Mouse (Mus musculus): ENCODE data around the gene Bag6. TPM values are rescaled to one million over a fixed set of nuclear protein-coding genes. Genes with fewer than 3 reads are reported as not detected.

Gene Bag6
- polyA plus RNA-seq, 1 experiment = 184 TPM

DNA sequence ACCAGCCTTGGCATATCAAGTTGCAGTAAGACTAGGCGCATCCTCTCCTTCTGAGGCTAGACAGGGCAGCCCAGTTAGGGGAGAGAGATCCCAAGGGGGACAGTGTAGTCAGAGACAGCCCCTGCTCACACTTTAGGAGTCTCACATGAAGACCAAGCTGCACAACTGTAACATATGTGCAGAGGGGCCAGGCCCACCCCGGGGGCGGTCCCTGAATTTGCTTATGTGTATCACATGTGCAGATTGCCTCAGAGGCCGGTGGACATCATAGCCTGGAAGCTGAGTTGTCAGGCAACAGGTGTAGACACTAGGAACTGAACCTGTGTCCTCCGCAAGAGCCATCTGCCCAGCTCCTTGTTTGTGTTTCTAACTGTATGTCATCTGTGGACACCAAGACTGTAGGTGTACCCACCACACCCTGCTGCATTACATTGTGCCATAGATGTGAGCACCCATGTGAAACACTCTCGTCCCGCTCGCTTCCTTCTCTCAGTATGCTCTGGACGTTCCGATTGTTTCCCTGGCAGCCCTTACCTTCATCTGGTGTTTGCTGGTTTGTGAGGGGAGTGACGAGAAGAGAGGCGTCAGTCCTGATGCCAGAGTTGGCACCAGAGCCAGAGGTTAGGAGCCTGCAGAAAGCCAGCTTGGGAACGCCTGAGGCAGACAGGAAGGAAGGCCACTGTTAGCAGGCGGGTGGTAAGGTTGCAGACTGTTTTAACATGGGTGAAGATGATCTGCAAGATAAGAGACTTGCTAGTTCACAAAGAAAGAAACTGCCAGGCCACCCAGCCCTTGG lies 42.4 kb upstream of the Bag6 start:
- TF ChIP-seq POLR2A (IDR thresholded peaks at IDR 0.05; ENCODE audit: low read depth, low read length) (no peak), CTCF (IDR thresholded peaks at IDR 0.05; ENCODE audit: extremely low read depth, insufficient read length, insufficient replicate concordance, low read depth, low read length) (no peak)
- 92% methylated on average over 14 of the region's 14 CpGs for WGBS

DNA sequence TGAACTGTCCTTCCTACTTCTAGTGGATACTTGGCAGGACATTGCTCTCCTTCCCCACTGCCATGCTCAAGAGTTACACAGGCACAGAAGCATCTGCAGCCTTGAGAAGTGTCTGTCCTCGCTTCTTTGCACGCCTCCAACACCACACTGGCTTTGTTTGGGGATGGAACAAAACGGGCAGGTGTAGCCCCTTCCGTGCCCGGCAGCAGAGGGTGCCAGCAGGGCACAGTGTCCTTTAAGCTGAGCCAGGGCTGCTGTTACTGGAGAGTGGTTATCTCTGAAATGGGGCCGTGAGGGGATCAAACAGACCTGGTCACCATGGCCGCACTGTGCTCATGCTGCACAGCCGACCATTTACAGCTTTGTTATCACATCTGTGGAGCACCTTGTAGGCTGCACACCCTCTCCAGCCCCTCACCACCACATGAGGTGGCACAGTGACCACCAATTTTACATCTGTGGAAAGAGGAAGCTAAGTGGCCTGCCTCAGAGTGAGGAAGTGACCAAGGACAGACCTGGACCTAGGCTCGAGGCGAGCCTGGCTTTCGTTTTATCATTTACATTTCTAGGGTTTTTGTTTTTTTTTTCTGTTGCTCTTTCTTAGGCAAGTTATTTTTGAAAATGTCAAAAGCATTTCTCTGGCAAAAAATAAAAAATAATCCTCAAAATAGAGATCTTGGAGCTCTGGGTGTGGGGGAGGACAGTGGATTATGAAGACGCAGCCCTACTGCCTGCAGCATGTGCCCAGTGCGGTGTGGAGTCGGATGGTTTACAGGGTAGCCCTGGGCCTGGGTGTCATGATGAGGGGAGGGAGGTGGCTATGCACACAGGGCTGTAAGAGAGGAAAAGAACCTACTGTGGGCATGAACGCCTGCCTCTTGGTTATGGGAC lies 40.3 kb upstream of the Bag6 start:
- H3K27ac ChIP-seq (ENCODE audit: insufficient read depth, low read depth, low read length) = no peak overlapping the region
- peaks cover 3% of the 10 kb centered on the region for H3K4me1 ChIP-seq (ENCODE audit: control insufficient read depth, insufficient read depth, insufficient read length, low read length)
- peaks cover 63% of the 10 kb centered on the region for H3K36me3 ChIP-seq (ENCODE audit: control insufficient read depth, insufficient read depth, low read length)
- no peaks in the 10 kb centered on the region for H3K27me3 ChIP-seq (ENCODE audit: control insufficient read depth, insufficient read depth, low read length)
- no peak overlapping the region for H3K4me3 ChIP-seq (ENCODE audit: low read depth, low read length)
- TF ChIP-seq CTCF (IDR thresholded peaks at IDR 0.05; ENCODE audit: extremely low read depth, insufficient read length, insufficient replicate concordance, low read depth, low read length) (no peak), POLR2A (IDR thresholded peaks at IDR 0.05; ENCODE audit: low read depth, low read length) (no peak)
- WGBS = 83% methylated on average over 15 of the region's 15 CpGs

More for the DNA sequence above, 42.4 kb upstream of the Bag6 start:
- Histone ChIP-seq H3K27me3 (ENCODE audit: control insufficient read depth, insufficient read depth, low read length) (no peaks in the 10 kb centered on the region), H3K4me1 (ENCODE audit: control insufficient read depth, insufficient read depth, insufficient read length, low read length) (no peaks in the 10 kb centered on the region), H3K4me3 (ENCODE audit: low read depth, low read length) (no peak overlapping the region), H3K27ac (ENCODE audit: insufficient read depth, low read depth, low read length) (no peak overlapping the region), H3K36me3 (ENCODE audit: control insufficient read depth, insufficient read depth, low read length) (peaks cover 50% of the 10 kb centered on the region)

DNA sequence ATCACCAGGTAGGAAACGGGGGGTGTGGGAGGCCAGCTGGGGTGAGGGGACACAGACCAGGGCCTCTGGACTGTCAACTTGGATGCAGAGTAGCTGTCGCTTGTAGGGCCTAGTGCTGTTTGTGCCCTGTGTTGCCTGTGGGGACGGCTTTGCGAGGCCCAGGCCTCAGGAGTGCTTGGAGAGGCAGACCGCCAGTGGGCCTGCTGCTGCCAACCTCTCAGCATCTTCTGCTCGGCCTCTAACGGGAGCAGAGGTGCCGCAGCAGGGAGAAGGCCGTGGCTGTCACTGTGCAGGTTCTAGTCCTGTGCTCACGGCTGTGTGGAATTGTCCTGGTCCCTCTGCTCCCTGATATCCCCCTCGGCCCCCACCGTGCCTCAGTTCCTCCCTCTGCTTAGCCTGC lies 38.4 kb upstream of the Bag6 start:
- Histone ChIP-seq H3K4me1 (ENCODE audit: control insufficient read depth, insufficient read depth, insufficient read length, low read length) (peaks cover 14% of the 10 kb centered on the region), H3K27ac (ENCODE audit: insufficient read depth, low read depth, low read length) (no peak overlapping the region), H3K27me3 (ENCODE audit: control insufficient read depth, insufficient read depth, low read length) (no peaks in the 10 kb centered on the region), H3K36me3 (ENCODE audit: control insufficient read depth, insufficient read depth, low read length) (peaks cover 70% of the 10 kb centered on the region), H3K4me3 (ENCODE audit: low read depth, low read length) (no peak overlapping the region)
- TF ChIP-seq CTCF (IDR thresholded peaks at IDR 0.05; ENCODE audit: extremely low read depth, insufficient read length, insufficient replicate concordance, low read depth, low read length) (no peak), POLR2A (IDR thresholded peaks at IDR 0.05; ENCODE audit: low read depth, low read length) (no peak)
- 92% methylated on average over 12 of the region's 12 CpGs for WGBS

DNA sequence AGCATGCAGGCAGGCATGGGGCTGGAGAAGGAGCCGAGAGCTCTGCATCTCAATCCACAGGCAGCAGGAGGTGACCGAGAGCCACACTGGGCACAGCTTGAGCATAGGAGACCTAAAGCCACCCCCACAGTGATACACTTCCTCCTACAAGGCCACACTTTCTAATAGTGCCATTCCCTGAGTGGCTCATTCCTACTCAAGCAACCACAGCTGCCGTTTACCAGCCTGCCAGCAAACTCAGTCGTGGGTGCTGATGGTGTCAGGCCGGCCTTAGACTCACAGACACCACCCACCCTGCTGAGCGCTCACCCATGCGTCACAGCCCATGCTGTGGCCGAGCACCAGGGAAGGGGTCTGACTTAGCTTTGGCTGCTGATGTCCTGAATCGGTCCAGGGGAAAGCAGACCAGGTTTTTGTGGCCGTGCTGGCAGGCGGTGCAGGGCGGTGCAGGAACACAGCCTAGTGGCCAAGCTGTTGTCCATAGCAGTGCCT lies 37.8 kb upstream of the Bag6 start:
- Histone ChIP-seq H3K27ac (ENCODE audit: insufficient read depth, low read depth, low read length) (no peak overlapping the region), H3K4me3 (ENCODE audit: low read depth, low read length) (no peak overlapping the region), H3K4me1 (ENCODE audit: control insufficient read depth, insufficient read depth, insufficient read length, low read length) (peaks cover 14% of the 10 kb centered on the region), H3K36me3 (ENCODE audit: control insufficient read depth, insufficient read depth, low read length) (peaks cover 73% of the 10 kb centered on the region), H3K27me3 (ENCODE audit: control insufficient read depth, insufficient read depth, low read length) (no peaks in the 10 kb centered on the region)
- 92% methylated on average over 12 of the region's 12 CpGs for WGBS
- TF ChIP-seq POLR2A (IDR thresholded peaks at IDR 0.05; ENCODE audit: low read depth, low read length) = no peak
- no peak for TF ChIP-seq CTCF (IDR thresholded peaks at IDR 0.05; ENCODE audit: extremely low read depth, insufficient read length, insufficient replicate concordance, low read depth, low read length)

DNA sequence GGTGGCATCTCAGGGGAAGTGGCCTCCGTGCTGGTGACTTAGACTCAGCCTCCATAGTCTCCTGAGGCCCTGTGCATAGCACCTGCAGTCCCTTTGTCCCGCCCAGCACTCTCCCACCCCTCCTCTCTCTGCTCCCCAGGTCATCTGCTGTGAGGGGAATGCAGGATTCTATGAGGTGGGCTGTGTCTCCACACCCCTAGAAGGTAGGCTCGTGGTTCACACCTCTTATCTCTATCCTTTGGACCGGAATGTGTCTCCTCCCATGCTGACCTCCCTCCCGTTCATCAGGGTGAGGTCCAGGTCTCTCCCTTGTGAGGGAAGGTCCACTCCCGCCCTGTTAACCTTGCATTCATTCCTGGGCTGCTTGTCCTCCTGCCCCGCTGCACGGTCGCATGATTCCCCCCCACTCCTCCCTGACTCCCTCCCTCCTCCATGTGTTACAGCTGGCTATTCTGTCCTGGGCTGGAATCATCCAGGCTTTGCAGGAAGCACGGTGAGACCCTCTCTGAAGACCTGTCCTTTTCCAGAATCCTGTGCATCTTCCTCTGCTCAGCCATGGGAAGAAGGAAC lies 34.7 kb upstream of the Bag6 start:
- Histone ChIP-seq H3K36me3 (ENCODE audit: control insufficient read depth, insufficient read depth, low read length) (peaks cover 60% of the 10 kb centered on the region), H3K27ac (ENCODE audit: insufficient read depth, low read depth, low read length) (no peak overlapping the region), H3K4me1 (ENCODE audit: control insufficient read depth, insufficient read depth, insufficient read length, low read length) (peaks cover 24% of the 10 kb centered on the region), H3K27me3 (ENCODE audit: control insufficient read depth, insufficient read depth, low read length) (no peaks in the 10 kb centered on the region), H3K4me3 (ENCODE audit: low read depth, low read length) (no peak overlapping the region)
- no peak for TF ChIP-seq CTCF (IDR thresholded peaks at IDR 0.05; ENCODE audit: extremely low read depth, insufficient read length, insufficient replicate concordance, low read depth, low read length)
- no peak for TF ChIP-seq POLR2A (IDR thresholded peaks at IDR 0.05; ENCODE audit: low read depth, low read length)
- WGBS = 51% methylated on average over 10 of the region's 10 CpGs

DNA sequence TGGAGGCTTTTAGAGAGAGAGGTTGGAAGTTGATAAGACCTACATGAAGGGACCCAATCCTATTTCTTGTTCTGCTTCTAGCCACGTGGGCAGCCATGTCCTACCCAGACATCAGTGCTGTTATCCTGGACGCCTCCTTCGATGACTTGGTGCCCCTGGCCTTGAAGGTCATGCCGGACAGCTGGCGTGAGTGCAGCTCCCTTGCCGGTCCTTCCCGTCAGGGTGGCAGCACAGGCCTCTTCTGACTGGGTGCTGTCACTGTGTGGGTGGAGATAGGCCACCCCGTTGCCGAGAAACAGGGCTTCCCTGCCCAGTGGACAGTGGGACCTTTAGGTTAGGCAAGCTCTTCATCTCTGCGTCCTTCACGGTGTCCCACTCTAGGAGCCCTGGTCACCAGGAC lies 33.8 kb upstream of the Bag6 start:
- WGBS = 91% methylated on average over 11 of the region's 11 CpGs
- H3K27me3 ChIP-seq (ENCODE audit: control insufficient read depth, insufficient read depth, low read length) = no peaks in the 10 kb centered on the region
- no peak for TF ChIP-seq POLR2A (IDR thresholded peaks at IDR 0.05; ENCODE audit: low read depth, low read length)
- no peak for TF ChIP-seq CTCF (IDR thresholded peaks at IDR 0.05; ENCODE audit: extremely low read depth, insufficient read length, insufficient replicate concordance, low read depth, low read length)
- no peak overlapping the region for H3K27ac ChIP-seq (ENCODE audit: insufficient read depth, low read depth, low read length)
- H3K4me1 ChIP-seq (ENCODE audit: control insufficient read depth, insufficient read depth, insufficient read length, low read length) = peaks cover 24% of the 10 kb centered on the region
- no peak overlapping the region for H3K4me3 ChIP-seq (ENCODE audit: low read depth, low read length)
- peaks cover 55% of the 10 kb centered on the region for H3K36me3 ChIP-seq (ENCODE audit: control insufficient read depth, insufficient read depth, low read length)

Measured in small intestine, adult 2 months (tissue).